Mouse (Mus musculus): ENCODE measurements around the gene E2f4. TPM values are rescaled to one million over a fixed set of nuclear protein-coding genes. Genes with fewer than 3 reads are reported as not detected.

Gene E2f4
- polyA plus RNA-seq, 1 experiment from 2014 or later = 38.3 TPM

MicroRNAs encoded within 50 kb of the gene (microRNA counts, 519-probe panel; counts per million panel counts)
- microRNA mmu-miR-328 = 2,436 counts per million, percentile 48 among the panel's probes with 10 or more counts

Small RNA genes within 50 kb of the gene (microRNA-seq; reads per million reads assigned to microRNA genes)
- not detected for gene Gm27320
- gene Mir328 = 309 reads per million, percentile 66 among the genes with 10 or more reads in this experiment

Other genes with a start within 250 kb of the E2f4 start
- not detected in 2 replicates for gene Ces3a, start 249.1 kb upstream of the E2f4 start, polyA plus RNA-seq (2015; fragmentation: Nextera tagmentation; extraction: Ambion mirVana)
- gene Ces3b, start 213.9 kb upstream of the E2f4 start, polyA plus RNA-seq (2015; fragmentation: Nextera tagmentation; extraction: Ambion mirVana) = 0.22 and 0.23 TPM in 2 replicates
- not detected in 2 replicates for gene Ces4a, start 165.9 kb upstream of the E2f4 start, polyA plus RNA-seq (2015; fragmentation: Nextera tagmentation; extraction: Ambion mirVana)
- 39.2 and 40.1 TPM in 2 replicates for gene Cbfb, start 127.0 kb upstream of the E2f4 start, polyA plus RNA-seq (2015; fragmentation: Nextera tagmentation; extraction: Ambion mirVana)
- gene D230025D16Rik, start 72.5 kb upstream of the E2f4 start, polyA plus RNA-seq (2015; fragmentation: Nextera tagmentation; extraction: Ambion mirVana) = 17.7 and 19.6 TPM in 2 replicates
- 13.6 and 17.6 TPM in 2 replicates for gene B3gnt9, start 42.5 kb upstream of the E2f4 start, polyA plus RNA-seq (2015; fragmentation: Nextera tagmentation; extraction: Ambion mirVana)
- 17.9 and 24.0 TPM in 2 replicates for gene Tradd, start 33.1 kb upstream of the E2f4 start, polyA plus RNA-seq (2015; fragmentation: Nextera tagmentation; extraction: Ambion mirVana)
- 3.1 and 4.5 TPM in 2 replicates for gene Fbxl8, start 33.0 kb upstream of the E2f4 start, polyA plus RNA-seq (2015; fragmentation: Nextera tagmentation; extraction: Ambion mirVana)
- 0.13 and 0.30 TPM in 2 replicates for gene Hsf4, start 27.9 kb upstream of the E2f4 start, polyA plus RNA-seq (2015; fragmentation: Nextera tagmentation; extraction: Ambion mirVana)
- gene Nol3, start 21.5 kb upstream of the E2f4 start, polyA plus RNA-seq (2015; fragmentation: Nextera tagmentation; extraction: Ambion mirVana) = 3.8 and 4.7 TPM in 2 replicates
- 4.9 and 6.7 TPM in 2 replicates for gene 4931428F04Rik, start 7.8 kb upstream of the E2f4 start, polyA plus RNA-seq (2015; fragmentation: Nextera tagmentation; extraction: Ambion mirVana)
- 12.3 and 14.2 TPM in 2 replicates for gene Exoc3l, start 1.6 kb upstream of the E2f4 start, polyA plus RNA-seq (2015; fragmentation: Nextera tagmentation; extraction: Ambion mirVana)
- gene Elmo3, start 7.9 kb downstream of the E2f4 start, polyA plus RNA-seq (2015; fragmentation: Nextera tagmentation; extraction: Ambion mirVana) = 2.3 and 4.6 TPM in 2 replicates
- gene Lrrc29, start 28.6 kb downstream of the E2f4 start, polyA plus RNA-seq (2015; fragmentation: Nextera tagmentation; extraction: Ambion mirVana) = 0.62 and 1.0 TPM in 2 replicates
- gene Tmem208, start 28.7 kb downstream of the E2f4 start, polyA plus RNA-seq (2015; fragmentation: Nextera tagmentation; extraction: Ambion mirVana) = 73.0 and 89.2 TPM in 2 replicates
- gene Fhod1, start 50.3 kb downstream of the E2f4 start, polyA plus RNA-seq (2015; fragmentation: Nextera tagmentation; extraction: Ambion mirVana) = 1.4 and 2.3 TPM in 2 replicates
- 0.94 and 2.0 TPM in 2 replicates for gene Slc9a5, start 51.2 kb downstream of the E2f4 start, polyA plus RNA-seq (2015; fragmentation: Nextera tagmentation; extraction: Ambion mirVana)
- gene Plekhg4, start 75.6 kb downstream of the E2f4 start, polyA plus RNA-seq (2015; fragmentation: Nextera tagmentation; extraction: Ambion mirVana) = 0.14 and 0.19 TPM in 2 replicates
- 0.09 and 0.11 TPM in 2 replicates for gene Kctd19, start 115.8 kb downstream of the E2f4 start, polyA plus RNA-seq (2015; fragmentation: Nextera tagmentation; extraction: Ambion mirVana)
- 0.08 and 0.19 TPM in 2 replicates for gene Lrrc36, start 115.9 kb downstream of the E2f4 start, polyA plus RNA-seq (2015; fragmentation: Nextera tagmentation; extraction: Ambion mirVana)
- 27.5 and 39.8 TPM in 2 replicates for gene Tppp3, start 173.9 kb downstream of the E2f4 start, polyA plus RNA-seq (2015; fragmentation: Nextera tagmentation; extraction: Ambion mirVana)
- gene Zdhhc1, start 199.2 kb downstream of the E2f4 start, polyA plus RNA-seq (2015; fragmentation: Nextera tagmentation; extraction: Ambion mirVana) = 23.2 and 30.7 TPM in 2 replicates
- 0.15 and 0.58 TPM in 2 replicates for gene Hsd11b2, start 221.1 kb downstream of the E2f4 start, polyA plus RNA-seq (2015; fragmentation: Nextera tagmentation; extraction: Ambion mirVana)

Data from heart, embryonic 15.5 days (tissue).